Mouse (Mus musculus): ENCODE results near the gene Gm42791.

GRCm38 (mm10) chr5:148933767-148934166 lies 61.2 kb downstream of the Gm42791 start:
- TF ChIP-seq CTCF (IDR thresholded peaks at IDR 0.05; ENCODE audit: insufficient read depth, low read length) (no peak), POLR2A (IDR thresholded peaks at IDR 0.05; ENCODE audit: borderline replicate concordance, extremely low read depth, low read depth, low read length) (no peak)

All from lung, adult 2 months (tissue).